Mouse (Mus musculus) heart, embryonic 14.5 days (tissue): ENCODE measurements around the gene D17Wsu92e. TPM values are rescaled to one million over a fixed set of nuclear protein-coding genes. Genes with fewer than 3 reads are reported as not detected.
A peak's percentile ranks its signal among the peaks of the same experiment; 100 is the strongest.

ENCODE experiments used
- ATAC-seq: fragments of 200-750 bp; cut with Nextera tagmentation; 2 replicates; pipeline ENCODE4 v1.8.0; 2017; ENCODE audit warnings: low read depth, moderate TSS enrichment; ENCODE audit not compliant: insufficient number of reproducible peaks, insufficient read depth, low FRiP score
- H3K27ac ChIP-seq, 2 experiments: fragments of 200-500 bp in 1 of 2; fragments of 300-500 bp in 1 of 2; sonication (generic) in 1 of 2; replicated peaks in 1 of 2; 2 replicates each; pipeline ENCODE4 v1.5.1; 2012 to 2014; ENCODE audit warnings: low read depth in 2 of 2, low read length in 2 of 2, control low read depth in 1 of 2, mild to moderate bottlenecking in 1 of 2, mixed read lengths in 1 of 2; ENCODE audit not compliant: control insufficient read depth in 1 of 2, insufficient read depth in 1 of 2
- H3K27me3 ChIP-seq: fragments of 300-500 bp; sonication (generic); 2 replicates; pipeline ENCODE4 v1.6.1; 2014; ENCODE audit warnings: mild to moderate bottlenecking, low read length, control low read depth; ENCODE audit not compliant: control insufficient read depth, insufficient read depth
- H3K36me3 ChIP-seq: fragments of 300-500 bp; sonication (generic); 2 replicates; pipeline ENCODE4 v1.6.1; 2014; ENCODE audit warnings: mild to moderate bottlenecking, control low read depth, low read length, mixed read lengths; ENCODE audit not compliant: control insufficient read depth, insufficient read depth
- H3K4me1 ChIP-seq, 2 experiments: fragments of 200-500 bp in 1 of 2; fragments of 300-500 bp in 1 of 2; sonication (generic) in 1 of 2; 2 replicates each; pipeline ENCODE4 v1.6.1; 2012 to 2014; ENCODE audit warnings: low read length in 2 of 2, control low read depth in 1 of 2, mixed read lengths in 1 of 2; ENCODE audit not compliant: control insufficient read depth in 2 of 2, insufficient read depth in 2 of 2
- H3K4me2 ChIP-seq: fragments of 300-500 bp; sonication (generic); 2 replicates; pipeline ENCODE4 v1.6.1; 2014; ENCODE audit warnings: mild to moderate bottlenecking, low read length
- H3K4me3 ChIP-seq, 2 experiments: fragments of 200-500 bp in 1 of 2; fragments of 300-500 bp in 1 of 2; sonication (generic) in 1 of 2; 2 replicates each; pipeline ENCODE4 v1.5.1; 2012 to 2014; ENCODE audit warnings: low read length in 2 of 2, mild to moderate bottlenecking in 2 of 2, control low read depth in 1 of 2, low read depth in 1 of 2, moderate library complexity in 1 of 2; ENCODE audit not compliant: control insufficient read depth in 1 of 2, insufficient read depth in 1 of 2
- H3K9ac ChIP-seq: fragments of 300-500 bp; sonication (generic); 2 replicates; pipeline ENCODE4 v1.6.1; 2014; ENCODE audit warnings: mild to moderate bottlenecking, low read length
- H3K9me3 ChIP-seq: fragments of 300-500 bp; sonication (generic); 2 replicates; pipeline ENCODE4 v1.6.1; 2016; ENCODE audit warnings: low read length, control low read depth; ENCODE audit not compliant: control insufficient read depth
- WGBS: fragments of 180-500 bp; shearing (Covaris S2); extraction: QIAGEN DNeasy Blood & Tissue Kit; methylation state at CpG from one replicate; pipeline ENCODE4 v1.1.7; 2014; 5-methylcytosine and 5-hydroxymethylcytosine counted together
- polyA plus RNA-seq: library from polyadenylated mRNA; unstranded; fragments of >200 nt; fragmentation: Nextera tagmentation; extraction: Ambion mirVana; gene quantifications from 2 replicates; pipeline ENCODE4 v1.2.1, GENCODE M21; 2014

The D17Wsu92e gene
- 15.4 and 16.6 TPM in 2 replicates for polyA plus RNA-seq

DNA sequence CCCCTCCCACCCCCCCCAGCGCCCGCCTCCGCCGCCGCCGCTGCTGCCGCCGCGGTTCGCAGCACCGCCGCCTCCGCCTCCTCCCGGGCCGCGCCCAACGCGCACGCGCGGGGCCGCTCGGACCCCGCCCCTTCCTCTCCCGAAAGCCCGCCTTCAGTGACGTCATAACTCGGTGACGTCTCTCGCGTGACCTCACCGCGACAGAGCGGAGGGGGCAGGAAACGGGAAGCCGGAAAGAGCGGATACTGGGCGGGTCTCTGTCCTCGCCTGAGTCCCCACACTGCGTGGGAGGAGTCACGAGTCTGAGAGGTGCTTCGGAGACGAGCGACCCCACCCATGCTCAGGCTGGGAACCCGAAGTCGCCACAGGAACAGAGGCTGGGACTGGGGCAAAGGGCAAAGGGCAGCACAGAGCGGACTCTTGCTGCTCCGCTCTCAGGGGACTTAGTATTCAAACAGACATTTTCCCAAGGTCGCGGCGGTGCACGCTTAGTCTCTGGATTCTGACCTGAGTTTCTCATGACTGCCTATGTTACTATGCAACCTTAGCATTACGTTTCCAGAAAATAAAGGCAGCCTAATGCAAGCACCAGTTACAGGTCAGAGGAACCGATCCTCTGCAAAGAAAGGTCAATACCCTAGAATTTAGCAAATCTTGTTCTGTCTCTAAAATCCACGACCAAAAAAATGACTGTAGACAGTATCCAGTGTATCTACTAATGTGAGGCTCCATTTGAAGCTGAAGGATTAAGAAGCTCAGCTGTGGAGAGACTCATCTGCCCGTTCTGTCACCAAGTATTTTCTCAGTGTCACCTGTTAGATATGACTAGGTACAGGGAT lies at the start of gene D17Wsu92e:
Gene D17Wsu92e (minus strand): TSS at position 81 of the 839 bp plus-strand sequence.
- WGBS = 2% methylated on average over 54 of the region's 56 CpGs

DNA sequence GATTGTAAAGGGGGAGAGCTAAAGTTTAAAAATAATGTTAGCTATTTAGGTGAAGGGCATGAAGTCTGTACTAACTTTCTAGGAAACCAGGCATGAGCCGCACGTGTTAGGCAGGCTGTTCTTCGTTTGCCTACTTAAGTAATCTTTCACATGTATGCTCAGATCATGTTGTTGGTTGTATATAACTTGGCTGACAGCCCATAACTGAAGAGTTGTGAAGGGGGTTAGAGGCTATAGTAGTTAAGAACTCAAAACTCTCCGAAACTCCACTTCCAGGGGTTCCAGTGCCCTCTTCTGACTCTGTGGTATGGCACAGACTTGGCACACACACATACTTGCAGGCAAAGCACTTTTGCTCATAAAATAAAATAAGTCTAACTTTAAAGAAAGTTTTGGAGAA lies 46.3 kb upstream of the D17Wsu92e start:
- Histone ChIP-seq H3K9me3 (no peaks in the 10 kb centered on the region), H3K9ac (no peak overlapping the region), H3K4me3 (no peak overlapping the region), H3K4me2 (no peak overlapping the region), H3K36me3 (no peaks in the 10 kb centered on the region), H3K27ac (no peak overlapping the region), H3K4me1 (no peaks in the 10 kb centered on the region), H3K27me3 (no peaks in the 10 kb centered on the region)
- 69% methylated on average over 4 of the region's 4 CpGs for WGBS
- no peak for ATAC-seq

More for the DNA sequence above, at the start of gene D17Wsu92e:
- peak; percentile 96 for ATAC-seq
- Histone ChIP-seq H3K9ac (peak within 1 kb of the TSS; percentile 96), H3K9me3 (no peaks in the 10 kb centered on the region), H3K4me3 (peak within 1 kb of the TSS; percentile 85 to 98), H3K27ac (peak within 1 kb of the TSS; percentile 93 to 96), H3K27me3 (no peaks in the 10 kb centered on the region), H3K36me3 (no peaks in the 10 kb centered on the region), H3K4me2 (peak within 1 kb of the TSS; percentile 94), H3K4me1 (peaks cover 9 to 24% of the 10 kb centered on the region in 2 experiments)

DNA sequence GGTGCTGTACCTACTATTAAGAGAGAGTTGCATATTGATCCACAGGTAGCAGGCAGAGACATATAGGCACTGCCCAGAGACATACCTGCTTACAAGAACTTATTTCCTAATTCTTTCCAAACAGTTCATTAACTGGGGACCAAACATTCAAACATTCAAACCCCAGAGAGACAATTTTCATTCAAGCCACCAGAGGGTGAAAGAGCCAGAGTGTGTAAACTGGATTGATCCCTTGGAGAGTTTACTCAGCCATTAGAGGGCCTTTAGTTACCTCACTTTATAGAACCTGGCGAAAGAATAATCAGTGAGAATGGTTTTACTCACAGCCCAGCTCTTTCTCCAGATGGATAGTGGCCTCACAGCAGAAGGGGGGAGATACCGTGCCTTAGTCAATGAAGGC lies 45.0 kb upstream of the D17Wsu92e start:
- Histone ChIP-seq H3K36me3 (no peaks in the 10 kb centered on the region), H3K27ac (no peak overlapping the region), H3K9ac (no peak overlapping the region), H3K9me3 (no peaks in the 10 kb centered on the region), H3K27me3 (no peaks in the 10 kb centered on the region), H3K4me3 (no peak overlapping the region), H3K4me1 (no peaks in the 10 kb centered on the region), H3K4me2 (no peak overlapping the region)
- 85% methylated on average over 2 of the region's 2 CpGs for WGBS
- ATAC-seq = no peak

DNA sequence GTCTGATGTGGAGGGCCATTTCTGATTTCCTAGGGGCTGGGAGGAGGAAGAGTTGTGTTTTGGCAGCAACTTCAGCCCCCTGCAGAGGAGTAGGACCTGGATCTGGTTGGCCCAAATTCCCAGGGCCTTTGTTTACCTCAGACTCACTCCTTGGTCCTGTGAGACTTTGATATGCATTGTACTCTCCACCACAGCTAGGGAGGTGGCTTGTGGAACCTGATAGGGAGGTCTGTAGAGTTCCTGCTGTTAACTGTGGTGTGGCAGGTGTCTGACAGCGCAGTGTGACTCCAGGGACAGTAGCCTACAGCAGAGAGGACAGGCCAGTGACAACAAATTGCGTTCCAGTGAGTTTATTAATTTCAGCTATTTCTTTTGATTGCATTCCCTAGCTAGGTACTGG lies 38.7 kb upstream of the D17Wsu92e start:
- H3K27me3 ChIP-seq = no peaks in the 10 kb centered on the region
- WGBS = 46% methylated on average over 2 of the region's 2 CpGs
- no peak overlapping the region for H3K9ac ChIP-seq
- H3K9me3 ChIP-seq = no peaks in the 10 kb centered on the region
- H3K4me2 ChIP-seq = no peak overlapping the region
- H3K36me3 ChIP-seq = peaks cover 5% of the 10 kb centered on the region
- no peak for ATAC-seq
- H3K4me1 ChIP-seq = peaks cover 8 to 17% of the 10 kb centered on the region in 2 experiments
- no peak overlapping the region for H3K27ac ChIP-seq
- H3K4me3 ChIP-seq = no peak overlapping the region

DNA sequence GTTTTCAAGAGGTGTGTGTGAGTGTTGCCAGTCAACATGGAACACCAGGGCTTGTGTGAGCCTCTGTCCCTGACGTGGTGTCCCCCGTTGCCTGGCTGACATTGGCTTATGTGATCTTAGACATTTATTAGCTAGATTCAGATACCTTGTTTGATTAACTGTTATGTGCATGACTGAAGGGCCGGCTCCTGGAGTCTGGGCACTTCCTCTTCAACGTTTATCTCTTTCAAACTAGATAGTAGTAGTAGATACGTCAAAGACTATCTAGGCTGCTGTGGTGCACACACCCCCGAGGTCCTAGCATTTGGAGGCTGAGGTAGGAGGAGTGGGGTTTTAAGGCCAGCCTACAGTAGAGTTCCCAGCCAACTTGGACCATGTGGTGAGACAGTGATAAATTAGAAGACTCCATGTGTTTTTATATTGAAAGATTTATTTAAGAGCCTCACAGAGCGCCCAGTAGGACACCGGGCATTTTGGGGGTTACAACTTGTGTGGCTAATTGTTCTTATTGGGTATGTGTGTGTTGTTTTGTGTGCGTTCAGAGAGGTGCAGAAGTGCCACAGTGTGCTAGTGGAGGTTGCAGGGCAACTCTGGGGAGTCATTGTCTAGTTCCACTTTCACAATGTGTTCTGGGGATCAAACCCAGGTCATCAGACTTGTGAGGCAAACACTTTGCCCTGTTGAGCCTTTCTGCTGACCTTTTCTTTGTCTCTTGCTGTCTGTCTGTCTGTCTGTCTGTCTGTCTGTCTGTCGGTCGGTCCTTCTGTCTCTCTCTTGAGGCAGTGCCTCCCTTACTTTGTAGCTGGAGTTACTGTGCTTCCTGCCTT lies 37.4 kb upstream of the D17Wsu92e start:
- H3K27ac ChIP-seq = no peak overlapping the region
- 38% methylated on average over 11 of the region's 11 CpGs for WGBS
- H3K9ac ChIP-seq = peak overlapping the region; percentile 96
- H3K4me1 ChIP-seq = peaks cover 8 to 17% of the 10 kb centered on the region in 2 experiments
- no peaks in the 10 kb centered on the region for H3K9me3 ChIP-seq
- H3K27me3 ChIP-seq = no peaks in the 10 kb centered on the region
- H3K4me2 ChIP-seq = peak overlapping the region; percentile 81
- H3K4me3 ChIP-seq = peak overlapping the region; percentile 52 to 92
- H3K36me3 ChIP-seq = peaks cover 14% of the 10 kb centered on the region
- ATAC-seq = no peak

DNA sequence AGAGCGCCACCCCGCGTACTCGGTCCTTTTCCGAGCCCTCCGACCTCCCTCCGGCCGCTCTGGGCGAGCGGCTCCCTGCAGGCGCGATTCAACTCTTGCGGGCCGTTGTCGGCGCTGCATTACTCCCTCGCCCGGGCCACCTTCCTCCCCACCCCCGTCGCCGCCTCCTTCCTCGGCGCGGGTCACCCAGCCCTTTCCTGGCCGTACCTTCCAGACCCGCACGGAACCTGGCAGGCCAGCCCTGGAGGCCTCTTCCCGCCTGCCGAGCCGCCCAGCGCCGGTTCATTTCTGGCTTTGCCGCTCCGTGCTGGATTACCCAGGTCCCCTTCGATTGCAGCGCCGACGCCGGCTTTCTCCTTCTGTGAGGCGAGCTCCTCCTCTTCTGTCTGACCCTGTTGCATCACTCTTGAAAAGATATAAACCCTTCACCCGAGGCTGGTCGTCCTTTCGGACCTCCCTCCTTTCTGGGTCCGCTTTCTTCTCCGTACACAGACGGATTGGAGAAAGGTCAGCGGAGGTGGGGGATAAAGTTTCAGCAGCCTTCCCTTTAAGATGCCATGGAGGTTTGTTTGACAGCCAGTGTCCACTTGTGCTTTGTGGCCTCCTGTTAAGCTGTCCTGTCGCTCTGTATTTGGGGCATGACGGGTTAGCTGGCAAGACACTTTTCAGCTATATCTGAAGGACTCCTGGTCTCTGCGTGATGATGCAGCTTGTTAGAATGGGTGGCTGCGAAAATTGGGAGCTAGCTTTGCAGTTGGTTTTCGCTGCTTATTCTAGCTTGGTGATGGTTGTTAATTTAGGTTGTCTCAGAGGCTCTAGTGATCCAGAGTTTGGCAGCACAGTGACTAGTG lies 36.6 kb upstream of the D17Wsu92e start:
- peaks cover 8 to 17% of the 10 kb centered on the region in 2 experiments for H3K4me1 ChIP-seq
- H3K9ac ChIP-seq = peak overlapping the region; percentile 96
- 2% methylated on average over 52 of the region's 52 CpGs for WGBS
- peak; percentile 65 for ATAC-seq
- no peaks in the 10 kb centered on the region for H3K9me3 ChIP-seq
- no peaks in the 10 kb centered on the region for H3K27me3 ChIP-seq
- peak overlapping the region; percentile 54 to 82 for H3K27ac ChIP-seq
- H3K4me3 ChIP-seq = peak overlapping the region; percentile 52 to 92
- H3K4me2 ChIP-seq = peak overlapping the region; percentile 81
- H3K36me3 ChIP-seq = peaks cover 23% of the 10 kb centered on the region

DNA sequence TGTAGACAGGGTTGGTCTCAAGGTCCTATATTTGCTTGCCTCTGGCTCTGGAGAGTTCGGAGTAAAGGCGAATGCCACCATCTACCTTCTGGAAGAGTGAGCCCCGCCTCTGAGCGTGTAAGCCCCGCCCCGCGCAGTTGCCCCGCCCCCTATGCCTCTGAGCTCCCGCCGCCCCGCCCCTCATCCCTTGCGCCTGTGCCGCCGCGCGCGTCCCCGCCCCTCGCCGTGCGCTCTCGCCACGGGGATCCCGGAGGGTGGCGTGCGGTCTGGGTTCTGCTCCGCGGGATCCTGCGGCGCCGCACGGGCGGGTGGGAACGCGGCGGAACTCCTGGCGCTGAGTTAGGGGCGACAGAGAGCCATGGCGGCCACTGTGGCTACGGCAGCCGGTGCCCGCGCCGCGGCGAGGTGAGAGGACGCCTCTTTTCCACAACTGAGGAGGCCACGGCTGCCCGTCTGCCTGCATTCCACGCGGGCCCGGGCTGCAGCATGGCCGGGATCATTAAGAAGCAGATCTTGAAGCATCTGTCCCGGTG lies 35.9 kb upstream of the D17Wsu92e start, which contains the start of gene Uhrf1bp1:
Gene Uhrf1bp1 (plus strand): TSS at position 177 of the 533 bp plus-strand sequence.
- H3K4me2 ChIP-seq = peak within 1 kb of the TSS; percentile 81
- peak; percentile 81 for ATAC-seq
- peaks cover 8 to 17% of the 10 kb centered on the region in 2 experiments for H3K4me1 ChIP-seq
- H3K4me3 ChIP-seq = peak within 1 kb of the TSS; percentile 52 to 92
- peak within 1 kb of the TSS; percentile 54 to 82 for H3K27ac ChIP-seq
- no peaks in the 10 kb centered on the region for H3K27me3 ChIP-seq
- WGBS = under 1% methylated on average over 53 of the region's 54 CpGs
- peaks cover 26% of the 10 kb centered on the region for H3K36me3 ChIP-seq
- no peaks in the 10 kb centered on the region for H3K9me3 ChIP-seq
- peak within 1 kb of the TSS; percentile 96 for H3K9ac ChIP-seq
